Mouse (Mus musculus): Measurements from ENCODE around the gene Olfr1260. TPM values are rescaled to one million over a fixed set of nuclear protein-coding genes. Genes with fewer than 3 reads are reported as not detected.

The Olfr1260 gene
- not detected in 2 replicates for polyA plus RNA-seq (2015; fragmentation: Nextera tagmentation; extraction: Ambion mirVana)

DNA sequence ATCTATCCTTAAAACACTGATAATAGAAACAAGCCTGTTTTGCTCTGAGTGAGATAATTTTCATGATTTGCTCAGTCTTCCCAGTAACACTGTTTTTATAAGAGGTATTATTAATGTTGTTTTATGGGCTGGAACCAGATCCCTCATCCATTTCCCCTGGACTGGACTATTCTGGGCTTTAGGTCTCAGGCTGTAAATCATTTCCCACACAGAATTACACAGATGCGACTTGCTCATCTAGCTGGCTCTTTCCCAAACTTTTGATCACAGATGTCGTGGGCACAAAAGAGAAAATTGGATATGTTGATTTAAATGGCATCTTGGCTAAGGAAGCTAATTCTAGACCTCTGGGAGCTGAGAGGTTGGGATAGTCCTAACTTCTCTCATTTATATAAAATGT lies at the start of gene Olfr1260:
Gene Olfr1260, plus strand, starts transcription at position 157 of the 400 bp plus-strand sequence.
- no peak for ATAC-seq

DNA sequence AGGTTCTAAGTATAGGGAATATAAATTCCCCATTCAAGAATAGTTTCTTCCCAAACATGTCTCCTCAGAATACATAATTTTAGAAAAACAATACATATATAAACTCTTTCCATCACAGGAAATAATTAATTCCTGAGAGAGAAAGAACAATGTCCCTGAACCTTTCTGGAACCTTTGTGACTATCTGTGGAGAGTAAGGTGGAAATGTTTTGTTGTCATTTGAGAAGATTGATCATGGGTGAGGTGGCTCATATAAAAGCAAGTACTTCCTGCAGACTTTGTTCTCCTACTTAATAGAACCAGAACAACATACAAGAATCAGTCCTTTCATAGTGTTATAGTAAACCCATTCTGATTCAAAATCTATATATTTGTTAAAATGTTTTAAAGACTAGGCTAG lies 47.1 kb upstream of the Olfr1260 start, which contains the start of gene Olfr1258:
Gene Olfr1258, plus strand, starts transcription at position 301 of the 400 bp plus-strand sequence.
- Histone ChIP-seq H3K27me3 (replicated peaks) (no peaks in the 10 kb centered on the region), H3K4me2 (replicated peaks) (no peak within 1 kb of the TSS), H3K4me1 (replicated peaks) (no peaks in the 10 kb centered on the region), H3K4me3 (replicated peaks) (no peak within 1 kb of the TSS), H3K36me3 (no peaks in the 10 kb centered on the region), H3K9ac (no peak within 1 kb of the TSS), H3K9me3 (no peaks in the 10 kb centered on the region), H3K27ac (no peak within 1 kb of the TSS)
- no peak for ATAC-seq

More for the DNA sequence above, at the start of gene Olfr1260:
- H3K9me3 ChIP-seq, result no peaks in the 10 kb centered on the region
- no peaks in the 10 kb centered on the region for H3K36me3 ChIP-seq
- no peak within 1 kb of the TSS for H3K4me2 ChIP-seq (replicated peaks)
- H3K4me3 ChIP-seq (replicated peaks), result no peak within 1 kb of the TSS
- H3K27me3 ChIP-seq (replicated peaks), result no peaks in the 10 kb centered on the region
- no peak within 1 kb of the TSS for H3K27ac ChIP-seq
- no peaks in the 10 kb centered on the region for H3K4me1 ChIP-seq (replicated peaks)
- no peak within 1 kb of the TSS for H3K9ac ChIP-seq
- 45% methylated on average over 2 of the region's 2 CpGs for WGBS

DNA sequence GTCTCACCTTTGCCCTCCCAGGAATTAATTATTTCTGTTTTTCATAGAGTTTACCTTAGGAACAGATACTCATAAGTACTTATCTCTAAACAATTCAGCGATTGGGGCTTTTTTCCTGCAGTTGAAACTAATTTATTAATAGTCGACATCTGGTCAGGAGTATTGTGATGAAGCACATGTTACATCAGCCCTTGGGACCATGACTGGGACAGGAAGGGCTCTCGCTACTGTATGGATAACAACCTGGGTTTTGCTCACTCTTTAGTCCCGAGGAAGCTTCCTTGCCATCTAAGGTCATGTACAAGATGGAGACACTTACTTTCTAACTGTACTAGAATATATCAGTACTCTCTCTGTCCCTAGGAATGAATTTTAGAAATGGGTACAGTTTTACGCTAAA lies 25.6 kb upstream of the Olfr1260 start, which contains the start of gene Olfr1259:
Gene Olfr1259, minus strand, starts transcription at position 101 of the 400 bp plus-strand sequence.
- Histone ChIP-seq H3K36me3 (no peaks in the 10 kb centered on the region), H3K9ac (no peak within 1 kb of the TSS)
- 79% methylated on average over 5 of the region's 5 CpGs for WGBS

DNA sequence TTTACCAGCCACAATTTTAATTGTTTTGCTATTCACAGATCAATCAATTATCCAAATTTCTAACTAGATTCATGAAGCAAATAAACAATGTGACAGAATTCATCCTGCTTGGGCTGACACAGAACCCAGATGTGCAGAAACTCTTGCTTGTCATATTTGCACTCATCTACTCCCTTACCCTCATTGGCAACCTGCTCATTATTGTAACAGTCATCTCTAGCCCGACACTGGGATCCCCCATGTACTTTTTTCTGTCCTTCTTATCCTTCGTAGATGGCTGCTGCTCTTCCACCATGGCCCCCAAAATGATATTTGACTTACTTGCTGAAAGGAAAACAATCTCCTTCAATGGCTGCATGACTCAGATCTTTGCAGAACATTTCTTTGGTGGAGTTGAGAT lies 3.6 kb downstream of the Olfr1260 start:
- Histone ChIP-seq H3K4me2 (replicated peaks) (no peak overlapping the region), H3K27ac (no peak overlapping the region), H3K4me1 (replicated peaks) (no peaks in the 10 kb centered on the region), H3K9me3 (no peaks in the 10 kb centered on the region), H3K36me3 (no peaks in the 10 kb centered on the region), H3K4me3 (replicated peaks) (no peak overlapping the region), H3K9ac (no peak overlapping the region), H3K27me3 (replicated peaks) (no peaks in the 10 kb centered on the region)
- no peak for ATAC-seq
- 82% methylated on average over 2 of the region's 2 CpGs for WGBS

More for the DNA sequence above, 25.6 kb upstream of the Olfr1260 start, which contains the start of gene Olfr1259:
- H3K9me3 ChIP-seq, result no peaks in the 10 kb centered on the region
- ATAC-seq, result no peak
- H3K27ac ChIP-seq, result no peak within 1 kb of the TSS
- no peak within 1 kb of the TSS for H3K4me2 ChIP-seq (replicated peaks)
- no peaks in the 10 kb centered on the region for H3K27me3 ChIP-seq (replicated peaks)
- no peaks in the 10 kb centered on the region for H3K4me1 ChIP-seq (replicated peaks)
- no peak within 1 kb of the TSS for H3K4me3 ChIP-seq (replicated peaks)

DNA sequence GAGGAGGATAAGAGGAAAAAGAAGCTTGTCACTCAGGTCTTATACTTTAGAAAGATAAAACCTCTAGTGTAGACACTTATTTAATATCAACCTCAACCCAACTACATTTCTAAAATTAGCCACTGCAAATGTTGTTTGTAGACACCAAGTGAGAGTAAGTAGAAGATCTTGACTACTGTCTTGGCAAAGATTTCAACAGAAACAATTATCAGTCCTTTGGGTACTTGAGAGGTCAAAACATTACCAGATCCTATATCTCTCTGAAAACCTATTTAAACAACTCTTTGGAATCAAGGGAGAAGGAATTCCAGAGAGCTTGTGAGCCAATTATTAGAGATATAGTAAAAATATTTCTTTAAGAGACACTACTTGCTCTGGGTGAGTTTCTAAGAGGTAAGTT lies 16.8 kb downstream of the Olfr1260 start, which contains the start of gene Olfr1261:
Gene Olfr1261, plus strand, starts transcription at position 301 of the 400 bp plus-strand sequence.
- Histone ChIP-seq H3K4me1 (replicated peaks) (no peaks in the 10 kb centered on the region), H3K4me3 (replicated peaks) (no peak within 1 kb of the TSS), H3K27ac (no peak within 1 kb of the TSS), H3K9me3 (no peaks in the 10 kb centered on the region), H3K27me3 (replicated peaks) (no peaks in the 10 kb centered on the region), H3K4me2 (replicated peaks) (no peak within 1 kb of the TSS), H3K9ac (no peak within 1 kb of the TSS), H3K36me3 (no peaks in the 10 kb centered on the region)
- no peak for ATAC-seq

DNA sequence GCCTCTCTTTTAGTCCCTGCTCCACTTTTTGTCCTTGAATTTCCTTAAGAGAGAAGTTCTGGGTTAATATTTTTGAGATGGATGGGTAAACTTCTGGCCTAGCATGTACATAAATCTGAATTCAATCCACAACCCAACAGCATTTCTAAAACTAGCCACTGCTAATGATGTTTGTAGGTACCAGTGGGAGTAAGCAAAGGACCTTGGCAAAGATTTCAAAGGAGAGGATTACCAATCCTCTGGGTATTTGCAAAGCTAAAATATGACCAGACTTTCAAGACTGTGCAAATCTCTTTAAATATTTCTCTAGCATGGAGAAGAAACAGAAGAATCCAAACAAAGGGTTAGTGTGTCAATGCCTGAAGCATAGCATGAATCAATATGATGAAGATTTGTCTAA lies 25.7 kb downstream of the Olfr1260 start, which contains the start of gene Olfr1262:
Gene Olfr1262, plus strand, starts transcription at position 301 of the 400 bp plus-strand sequence.
- Histone ChIP-seq H3K9ac (no peak within 1 kb of the TSS), H3K27me3 (replicated peaks) (no peaks in the 10 kb centered on the region), H3K4me3 (replicated peaks) (no peak within 1 kb of the TSS), H3K36me3 (no peaks in the 10 kb centered on the region), H3K4me1 (replicated peaks) (no peaks in the 10 kb centered on the region), H3K27ac (no peak within 1 kb of the TSS), H3K4me2 (replicated peaks) (no peak within 1 kb of the TSS), H3K9me3 (no peaks in the 10 kb centered on the region)
- no peak for ATAC-seq

DNA sequence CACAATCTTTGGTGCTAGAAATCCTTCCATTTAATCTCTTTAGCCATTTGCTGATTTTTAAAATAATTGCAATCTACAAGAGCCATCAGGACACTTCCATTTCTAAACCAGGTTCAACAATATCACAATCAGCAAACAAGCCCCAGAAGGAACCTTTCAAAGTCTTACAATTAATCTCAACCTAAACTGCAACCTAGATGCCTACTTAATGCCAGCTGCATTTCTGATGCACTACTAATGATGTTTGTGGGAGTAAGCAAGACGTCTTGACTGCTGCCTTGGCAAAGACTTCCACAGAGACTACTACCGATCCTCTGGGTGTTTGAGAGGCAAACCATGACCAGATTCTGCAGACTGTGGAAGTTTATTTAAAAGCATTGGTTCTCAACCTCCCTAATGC lies 37.7 kb downstream of the Olfr1260 start, which contains the start of gene Olfr1263:
Gene Olfr1263, plus strand, starts transcription at position 301 of the 400 bp plus-strand sequence.
- no peak within 1 kb of the TSS for H3K4me3 ChIP-seq (replicated peaks)
- 81% methylated on average over 2 of the region's 2 CpGs for WGBS
- no peak for ATAC-seq

DNA sequence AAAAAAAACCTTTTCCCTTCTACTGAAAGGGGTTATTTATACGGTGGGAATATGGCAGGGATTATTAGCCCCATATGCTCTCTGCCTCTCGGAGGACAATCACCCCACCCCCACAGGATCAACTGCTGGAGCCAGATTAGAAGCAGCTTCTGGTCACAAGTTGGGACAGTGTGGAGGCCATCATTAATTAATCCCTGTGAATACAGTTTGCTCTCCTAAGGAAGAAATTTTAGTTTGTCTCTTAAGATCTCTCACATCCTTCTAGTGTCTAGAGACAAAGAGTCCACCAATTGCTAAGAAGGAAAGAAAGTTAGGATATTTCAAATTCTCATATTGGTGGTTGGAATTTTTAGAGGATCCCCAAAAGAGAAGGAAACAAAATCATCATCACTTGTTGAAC lies 51.3 kb downstream of the Olfr1260 start, which contains the start of gene Olfr1264:
Gene Olfr1264, minus strand, starts transcription at position 101 of the 400 bp plus-strand sequence.
- Histone ChIP-seq H3K4me3 (replicated peaks) (no peak within 1 kb of the TSS), H3K4me2 (replicated peaks) (no peak within 1 kb of the TSS), H3K4me1 (replicated peaks) (no peaks in the 10 kb centered on the region), H3K36me3 (no peaks in the 10 kb centered on the region), H3K9ac (no peak within 1 kb of the TSS), H3K27ac (no peak within 1 kb of the TSS), H3K9me3 (no peaks in the 10 kb centered on the region), H3K27me3 (replicated peaks) (no peaks in the 10 kb centered on the region)
- no peak for ATAC-seq
- WGBS, result 66% methylated on average over 2 of the region's 2 CpGs

More for the DNA sequence above, 37.7 kb downstream of the Olfr1260 start, which contains the start of gene Olfr1263:
- no peaks in the 10 kb centered on the region for H3K9me3 ChIP-seq
- H3K27ac ChIP-seq, result no peak within 1 kb of the TSS
- no peak within 1 kb of the TSS for H3K9ac ChIP-seq
- H3K4me1 ChIP-seq (replicated peaks), result no peaks in the 10 kb centered on the region
- no peaks in the 10 kb centered on the region for H3K27me3 ChIP-seq (replicated peaks)
- H3K4me2 ChIP-seq (replicated peaks), result no peak within 1 kb of the TSS
- no peaks in the 10 kb centered on the region for H3K36me3 ChIP-seq

Other genes starting within 250 kb of the Olfr1260 start
- gene Olfr1252, start 249.3 kb upstream of the Olfr1260 start, polyA plus RNA-seq (2015; fragmentation: Nextera tagmentation; extraction: Ambion mirVana), result not detected in 2 replicates
- not detected in 2 replicates for gene Olfr1253, start 217.2 kb upstream of the Olfr1260 start, polyA plus RNA-seq (2015; fragmentation: Nextera tagmentation; extraction: Ambion mirVana)
- gene Olfr1254, start 180.7 kb upstream of the Olfr1260 start, polyA plus RNA-seq (2015; fragmentation: Nextera tagmentation; extraction: Ambion mirVana), result not detected in 2 replicates
- gene Olfr1255, start 162.3 kb upstream of the Olfr1260 start, polyA plus RNA-seq (2015; fragmentation: Nextera tagmentation; extraction: Ambion mirVana), result not detected in 2 replicates
- not detected in 2 replicates for gene Olfr1256, start 132.8 kb upstream of the Olfr1260 start, polyA plus RNA-seq (2015; fragmentation: Nextera tagmentation; extraction: Ambion mirVana)
- gene Olfr48, start 126.1 kb upstream of the Olfr1260 start, polyA plus RNA-seq (2015; fragmentation: Nextera tagmentation; extraction: Ambion mirVana), result not detected in 2 replicates
- 0.09 TPM in 1 of 2 replicates, not detected in the other for gene Olfr1257, start 95.9 kb upstream of the Olfr1260 start, polyA plus RNA-seq (2015; fragmentation: Nextera tagmentation; extraction: Ambion mirVana)
- gene Olfr1258, start 47.0 kb upstream of the Olfr1260 start, polyA plus RNA-seq (2015; fragmentation: Nextera tagmentation; extraction: Ambion mirVana), result not detected in 2 replicates
- gene Olfr1259, start 25.7 kb upstream of the Olfr1260 start, polyA plus RNA-seq (2015; fragmentation: Nextera tagmentation; extraction: Ambion mirVana), result not detected in 2 replicates
- gene Olfr1261, start 16.9 kb downstream of the Olfr1260 start, polyA plus RNA-seq (2015; fragmentation: Nextera tagmentation; extraction: Ambion mirVana), result not detected in 2 replicates
- gene Olfr1262, start 25.8 kb downstream of the Olfr1260 start, polyA plus RNA-seq (2015; fragmentation: Nextera tagmentation; extraction: Ambion mirVana), result not detected in 2 replicates
- gene Olfr1263, start 37.8 kb downstream of the Olfr1260 start, polyA plus RNA-seq (2015; fragmentation: Nextera tagmentation; extraction: Ambion mirVana), result not detected in 2 replicates
- not detected in 2 replicates for gene Olfr1264, start 51.2 kb downstream of the Olfr1260 start, polyA plus RNA-seq (2015; fragmentation: Nextera tagmentation; extraction: Ambion mirVana)
- not detected in 2 replicates for gene Olfr1265, start 61.0 kb downstream of the Olfr1260 start, polyA plus RNA-seq (2015; fragmentation: Nextera tagmentation; extraction: Ambion mirVana)
- not detected in 2 replicates for gene Olfr140, start 89.3 kb downstream of the Olfr1260 start, polyA plus RNA-seq (2015; fragmentation: Nextera tagmentation; extraction: Ambion mirVana)
- not detected in 2 replicates for gene Olfr1269, start 147.1 kb downstream of the Olfr1260 start, polyA plus RNA-seq (2015; fragmentation: Nextera tagmentation; extraction: Ambion mirVana)
- gene Olfr32, start 168.0 kb downstream of the Olfr1260 start, polyA plus RNA-seq (2015; fragmentation: Nextera tagmentation; extraction: Ambion mirVana), result not detected in 2 replicates
- not detected in 2 replicates for gene Olfr1270, start 178.8 kb downstream of the Olfr1260 start, polyA plus RNA-seq (2015; fragmentation: Nextera tagmentation; extraction: Ambion mirVana)

Data from intestine, embryonic 15.5 days (tissue).